In genomic region chrX:93285091-93285490, GRCm38 (mm10) we compare ENCODE assay signal across 24 mouse cellular contexts. TPM values are rescaled to one million over a fixed set of nuclear protein-coding genes. Genes with fewer than 3 reads are reported as not detected.
DNase-seq lines count a peak whose midpoint lies in the region; ATAC-seq and TF ChIP-seq lines count a peak whose summit lies in the region.
"Had no signal": no experiment of that assay in that cellular context is flagged by ENCODE, and none has a peak within 500 bp of the region (broad histone marks: within the 10 kb centered on the region; RNA-seq: fewer than 3 reads in every experiment).

No protein-coding gene starts in this region.

- 29% methylated on average over 10 of the region's 10 CpGs for WGBS in hindbrain, embryonic 10.5 days
- WGBS in hindbrain, embryonic 12.5 days = 19% methylated on average over 10 of the region's 10 CpGs
- 25% methylated on average over 10 of the region's 10 CpGs for WGBS in midbrain, embryonic 12.5 days
- WGBS in midbrain, postnatal 0 days = 22% methylated on average over 10 of the region's 10 CpGs
- WGBS in forebrain, embryonic 14.5 days = 28% methylated on average over 10 of the region's 10 CpGs

- no peak overlapping the region for H3K9ac ChIP-seq in hindbrain, embryonic 12.5 days
- H3K9ac ChIP-seq in midbrain, embryonic 12.5 days (replicated peaks) = no peak overlapping the region
- H3K9ac ChIP-seq in midbrain, postnatal 0 days (replicated peaks; ENCODE audit: low read length, poor library complexity, severe bottlenecking) = no peak overlapping the region
- H3K9ac ChIP-seq in forebrain, embryonic 14.5 days (ENCODE audit: low read length) = peak overlapping the region; percentile 60
- H3K9ac ChIP-seq: embryonic facial prominence, embryonic 12.5 days; heart, embryonic 15.5 days; intestine, embryonic 15.5 days had no signal

- H3K4me2 ChIP-seq in hindbrain, embryonic 12.5 days (replicated peaks) = no peak overlapping the region
- H3K4me2 ChIP-seq in midbrain, embryonic 12.5 days (replicated peaks) = 0 out of 2 replicates have a peak overlapping the region, but pooled peaks have one; percentile 17
- no peak overlapping the region for H3K4me2 ChIP-seq in midbrain, postnatal 0 days (ENCODE audit: low read depth, low read length, poor library complexity, severe bottlenecking)
- H3K4me2 ChIP-seq in forebrain, embryonic 14.5 days (ENCODE audit: low read length) = peak overlapping the region; percentile 58
- H3K4me2 ChIP-seq: embryonic facial prominence, embryonic 12.5 days; heart, embryonic 15.5 days; intestine, embryonic 15.5 days; liver, embryonic 11.5 days had no signal

- TF ChIP-seq CTCF in midbrain, postnatal 0 days (IDR thresholded peaks at IDR 0.05) = no peak

- 0 out of 2 replicates have a peak, but pooled peaks cover 3% of the 10 kb centered on the region for H3K9me3 ChIP-seq in hindbrain, embryonic 10.5 days
- H3K9me3 ChIP-seq in hindbrain, embryonic 12.5 days (replicated peaks) = no peaks in the 10 kb centered on the region
- no peaks in the 10 kb centered on the region for H3K9me3 ChIP-seq in midbrain, embryonic 12.5 days
- no peaks in the 10 kb centered on the region for H3K9me3 ChIP-seq in midbrain, postnatal 0 days (ENCODE audit: low read length)
- H3K9me3 ChIP-seq in forebrain, embryonic 14.5 days (replicated peaks; ENCODE audit: control insufficient read depth, low read length) = no peaks in the 10 kb centered on the region
- H3K9me3 ChIP-seq: embryonic facial prominence, embryonic 12.5 days; heart, embryonic 15.5 days; intestine, embryonic 15.5 days had no signal

- peaks cover 16% of the 10 kb centered on the region; the same call in 1 of the 2 replicates for H3K4me1 ChIP-seq in hindbrain, embryonic 10.5 days (replicated peaks)
- peaks cover 8% of the 10 kb centered on the region for H3K4me1 ChIP-seq in hindbrain, embryonic 12.5 days
- H3K4me1 ChIP-seq in midbrain, embryonic 12.5 days = peaks cover 2% of the 10 kb centered on the region
- H3K4me1 ChIP-seq in midbrain, postnatal 0 days (ENCODE audit: insufficient read depth, low read length) = no peaks in the 10 kb centered on the region
- no peaks in the 10 kb centered on the region for H3K4me1 ChIP-seq in forebrain, embryonic 14.5 days (ENCODE audit: control insufficient read depth, insufficient read depth, low read length)
- H3K4me1 ChIP-seq: embryonic facial prominence, embryonic 12.5 days had no signal

- H3K27me3 ChIP-seq in hindbrain, embryonic 10.5 days (ENCODE audit: insufficient read depth, poor library complexity, severe bottlenecking) = peaks cover 98% of the 10 kb centered on the region
- H3K27me3 ChIP-seq in hindbrain, embryonic 12.5 days = peaks cover 80% of the 10 kb centered on the region
- H3K27me3 ChIP-seq in midbrain, embryonic 12.5 days = peaks cover 74% of the 10 kb centered on the region
- peaks cover 31% of the 10 kb centered on the region for H3K27me3 ChIP-seq in midbrain, postnatal 0 days (ENCODE audit: insufficient read depth, low read length)
- no peaks in the 10 kb centered on the region for H3K27me3 ChIP-seq in forebrain, embryonic 14.5 days (replicated peaks; ENCODE audit: control insufficient read depth, insufficient read depth, low read length)
- peaks cover 2% of the 10 kb centered on the region for H3K27me3 ChIP-seq in splenic B cell, adult 2 months (ENCODE audit: control insufficient read depth, insufficient read depth, low read length, poor library complexity, severe bottlenecking)

- no peaks in the 10 kb centered on the region for H3K36me3 ChIP-seq in hindbrain, embryonic 10.5 days
- H3K36me3 ChIP-seq in hindbrain, embryonic 12.5 days = no peaks in the 10 kb centered on the region
- no peaks in the 10 kb centered on the region for H3K36me3 ChIP-seq in midbrain, embryonic 12.5 days
- no peaks in the 10 kb centered on the region for H3K36me3 ChIP-seq in midbrain, postnatal 0 days (ENCODE audit: insufficient read depth, low read length)
- 0 out of 2 replicates have a peak, but pooled peaks cover 8% of the 10 kb centered on the region for H3K36me3 ChIP-seq in forebrain, embryonic 14.5 days (ENCODE audit: control insufficient read depth, insufficient read depth, low read length)
- no peaks in the 10 kb centered on the region for H3K36me3 ChIP-seq in splenic B cell, adult 2 months (ENCODE audit: control insufficient read depth, insufficient read depth, low read length, poor library complexity, severe bottlenecking)
- H3K36me3 ChIP-seq: embryonic facial prominence, embryonic 12.5 days; heart, embryonic 15.5 days; intestine, embryonic 15.5 days had no signal

- no peak for ATAC-seq in hindbrain, embryonic 12.5 days (ENCODE audit: low FRiP score)
- ATAC-seq in midbrain, embryonic 12.5 days (ENCODE audit: low FRiP score, low read depth) = no peak
- ATAC-seq in midbrain, postnatal 0 days (ENCODE audit: low FRiP score) = no peak
- ATAC-seq in forebrain, embryonic 14.5 days = no peak
- no peak for ATAC-seq in erythroblast, adult 5-6 weeks (replicated peaks; ENCODE audit: low FRiP score, poor library complexity, severe bottlenecking)
- ATAC-seq: intestine, embryonic 15.5 days had no signal

- H3K27ac ChIP-seq in hindbrain, embryonic 10.5 days = no peak overlapping the region
- H3K27ac ChIP-seq in hindbrain, embryonic 12.5 days = no peak overlapping the region
- no peak overlapping the region for H3K27ac ChIP-seq in midbrain, embryonic 12.5 days (replicated peaks)
- H3K27ac ChIP-seq in midbrain, postnatal 0 days (ENCODE audit: low read depth, low read length) = no peak overlapping the region
- H3K27ac ChIP-seq in forebrain, embryonic 14.5 days (ENCODE audit: low read depth, low read length) = peak overlapping the region; percentile 76
- H3K27ac ChIP-seq: embryonic facial prominence, embryonic 12.5 days; heart, embryonic 15.5 days; intestine, embryonic 15.5 days had no signal

- DNase-seq in hindbrain, embryonic 10.5 days (ENCODE audit: low spot score) = peak; percentile 3
- DNase-seq in midbrain, postnatal 0 days (ENCODE audit: low spot score) = no peak
- peak; percentile 60 for DNase-seq in forebrain, embryonic 14.5 days (ENCODE audit: low spot score)
- peak; percentile 1 for DNase-seq in splenic B cell, adult 2 months (ENCODE audit: low read depth, low spot score)
- no peak for DNase-seq in frontal cortex, adult 2 months (ENCODE audit: extremely low spot score in 1 of 2, low spot score in 1 of 2)
- DNase-seq: adrenal gland, postnatal 25 days; cerebellum, adult 18-20 months; cerebellum, postnatal 25 days; gastrocnemius, postnatal 36 days; kidney, adult 9 months; kidney, postnatal 36 days; lung, adult 2 months; thymus, adult 18-20 months had no signal

- H3K4me3 ChIP-seq in hindbrain, embryonic 10.5 days = no peak overlapping the region
- H3K4me3 ChIP-seq in hindbrain, embryonic 12.5 days = no peak overlapping the region
- H3K4me3 ChIP-seq in midbrain, embryonic 12.5 days = no peak overlapping the region
- H3K4me3 ChIP-seq in midbrain, postnatal 0 days (ENCODE audit: low read depth, low read length) = no peak overlapping the region
- peak overlapping the region; percentile 23 for H3K4me3 ChIP-seq in forebrain, embryonic 14.5 days (ENCODE audit: low read depth, low read length)
- H3K4me3 ChIP-seq: embryonic facial prominence, embryonic 12.5 days; heart, embryonic 15.5 days; intestine, embryonic 15.5 days had no signal

RNA-seq across cellular contexts. Expression of gene Arx, which starts 1.2 kb away (rescaled TPM):
- 2.1 and 3.5 TPM in 2 replicates for polyA plus RNA-seq in hindbrain, embryonic 10.5 days (2016; fragmentation: Nextera tagmentation; extraction: Ambion mirVana)
- 4.1 and 5.1 TPM in 2 replicates for polyA plus RNA-seq in hindbrain, embryonic 12.5 days (2016; fragmentation: Nextera tagmentation; extraction: Ambion mirVana)
- polyA plus RNA-seq in midbrain, embryonic 12.5 days (2016; fragmentation: Nextera tagmentation; extraction: Ambion mirVana) = 13.9 and 25.5 TPM in 2 replicates
- 1.5 and 3.5 TPM in 2 replicates for total RNA-seq in midbrain, postnatal 0 days (2014; rRNA removed)
- 1.8 and 3.7 TPM in 2 replicates for polyA plus RNA-seq in midbrain, postnatal 0 days (2015; fragmentation: Nextera tagmentation; extraction: Ambion mirVana)
- 32.4 and 32.7 TPM in 2 replicates for polyA plus RNA-seq in forebrain, embryonic 14.5 days (2014; fragmentation: Nextera tagmentation; extraction: Ambion mirVana)
- 41.8 and 47.0 TPM in 2 replicates for polyA plus RNA-seq in frontal cortex, adult 2 months (2012; rRNA removed)
- total RNA-seq in erythroblast, adult 5-6 weeks (2015; ENCODE audit: low replicate concordance) = not detected in 2 replicates
- total RNA-seq in erythroblast, adult 5-6 weeks (2017; ENCODE audit: low replicate concordance) = not detected in 2 replicates
- total RNA-seq: adrenal gland, postnatal 25 days; CH12.LX; heart, adult 8-10 months; hematopoietic stem cell, adult 5-6 weeks; MEL had no signal
- polyA plus RNA-seq: heart, embryonic 15.5 days had no signal

Comparison
In these comparisons a context has a peak if more than half of its experiments do, and no peak if none do; other contexts are left out.
1. H3K4me2 ChIP-seq: peak in midbrain, embryonic 12.5 days (single experiment) and forebrain, embryonic 14.5 days (single experiment); none in hindbrain, embryonic 12.5 days (single experiment) and midbrain, postnatal 0 days (single experiment).
2. DNase-seq: peak in hindbrain, embryonic 10.5 days (single experiment), forebrain, embryonic 14.5 days (single experiment) and splenic B cell, adult 2 months (single experiment); none in midbrain, postnatal 0 days (single experiment) and frontal cortex, adult 2 months (0 of 2).